Mouse (Mus musculus): ENCODE results near the gene Itsn1. TPM values are rescaled to one million over a fixed set of nuclear protein-coding genes. Genes with fewer than 3 reads are reported as not detected.

The Itsn1 gene
- polyA plus RNA-seq, 1 experiment from 2014 or later: 21.7 TPM

DNA sequence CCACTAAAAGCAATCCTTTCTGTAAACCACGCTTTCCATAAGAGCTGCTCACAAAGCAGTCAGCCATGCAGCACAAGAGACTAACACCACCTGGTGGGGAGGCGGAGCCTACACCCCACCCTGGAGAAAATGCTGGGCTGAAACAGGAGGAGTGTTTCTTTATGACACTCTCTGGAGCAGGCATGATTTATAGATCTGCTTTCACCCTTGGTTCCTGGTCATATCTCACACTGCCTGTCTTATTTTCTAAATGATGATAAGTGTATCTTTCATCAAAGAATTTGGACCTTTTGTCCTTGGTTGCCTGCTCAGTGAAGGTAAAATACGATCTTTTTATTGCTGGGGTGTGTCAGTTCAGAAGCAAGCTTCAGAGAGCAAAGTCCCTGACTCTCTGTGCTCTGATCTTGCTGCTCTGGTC, 26.3 kb upstream of the Itsn1 start:
- Histone ChIP-seq H3K4me2 (no peak overlapping the region), H3K9ac (no peak overlapping the region), H3K4me3 (replicated peaks) (no peak overlapping the region), H3K9me3 (no peaks in the 10 kb centered on the region), H3K27ac (peak overlapping the region; percentile 74), H3K4me1 (peaks cover 5% of the 10 kb centered on the region; the same call in 1 of the 2 replicates), H3K36me3 (peaks cover 26% of the 10 kb centered on the region), H3K27me3 (replicated peaks) (no peaks in the 10 kb centered on the region)
- peak; percentile 67 for ATAC-seq (ENCODE audit: insufficient read depth, low FRiP score, low read depth)
- 36% methylated on average over 3 of the region's 3 CpGs for WGBS

DNA sequence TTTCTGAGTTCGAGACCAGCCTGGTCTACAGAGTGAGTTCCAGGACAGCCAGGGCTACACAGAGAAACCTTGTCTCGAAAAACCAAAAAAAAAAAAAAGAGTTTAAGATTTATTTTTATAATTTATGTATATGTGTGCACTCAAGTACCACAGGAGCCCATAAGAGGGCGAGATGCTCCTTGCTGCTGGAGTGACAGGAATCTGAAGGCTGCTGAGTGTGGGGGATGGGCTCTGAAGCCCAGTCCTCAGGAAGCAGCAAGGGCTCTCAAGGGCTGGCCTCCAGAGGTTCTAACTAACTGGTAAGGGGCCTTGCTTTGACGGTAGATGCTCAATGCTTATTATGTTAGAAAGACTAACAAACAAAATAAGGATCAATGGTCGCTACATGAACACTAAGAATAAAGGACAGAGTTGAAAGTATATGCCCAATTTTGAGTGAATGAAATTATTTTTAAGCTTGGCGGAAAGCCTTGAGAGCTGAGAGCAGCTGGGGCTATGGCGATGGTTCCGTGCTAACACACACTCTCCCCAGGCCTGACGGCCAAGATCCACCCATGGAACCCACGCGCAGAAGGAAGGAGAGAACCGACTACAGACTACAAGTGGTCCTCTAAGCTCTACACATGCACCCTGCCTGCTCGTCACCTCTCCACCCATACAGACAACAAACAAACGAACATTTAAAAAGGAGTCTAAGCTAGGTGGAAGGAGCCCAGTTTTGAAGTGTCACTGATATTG, 24.3 kb upstream of the Itsn1 start:
- Histone ChIP-seq H3K9me3 (no peaks in the 10 kb centered on the region), H3K27ac (no peak overlapping the region), H3K36me3 (0 out of 2 replicates have a peak, but pooled peaks cover 25% of the 10 kb centered on the region), H3K4me2 (no peak overlapping the region), H3K4me1 (peaks cover 5% of the 10 kb centered on the region; the same call in 1 of the 2 replicates), H3K4me3 (replicated peaks) (no peak overlapping the region), H3K9ac (no peak overlapping the region), H3K27me3 (replicated peaks) (no peaks in the 10 kb centered on the region)
- ATAC-seq (ENCODE audit: insufficient read depth, low FRiP score, low read depth): no peak
- WGBS: 87% methylated on average over 14 of the region's 14 CpGs

DNA sequence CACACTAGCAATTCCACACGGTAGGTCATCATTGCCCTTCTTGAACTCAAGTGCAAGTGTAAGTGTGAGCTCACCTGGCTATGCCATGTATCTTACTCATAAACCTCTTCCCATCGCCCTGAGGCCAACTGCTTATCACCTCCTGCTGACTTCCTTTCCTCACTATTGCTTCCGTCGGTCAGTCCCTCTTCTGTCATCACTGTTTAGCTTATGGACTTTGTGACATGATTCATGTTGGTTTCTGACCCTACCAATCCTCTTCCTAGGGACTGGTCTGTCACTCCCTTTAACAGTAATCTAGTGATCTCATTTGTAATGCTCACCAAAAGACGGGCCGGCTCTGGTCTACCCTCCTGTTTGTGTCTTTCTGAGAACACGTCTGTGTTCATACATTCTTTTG, 18.8 kb upstream of the Itsn1 start:
- H3K36me3 ChIP-seq: peaks cover 25% of the 10 kb centered on the region; the same call in 1 of the 2 replicates
- H3K4me2 ChIP-seq: no peak overlapping the region
- H3K4me1 ChIP-seq: no peaks in the 10 kb centered on the region
- H3K9ac ChIP-seq: no peak overlapping the region
- no peaks in the 10 kb centered on the region for H3K27me3 ChIP-seq (replicated peaks)
- no peak overlapping the region for H3K27ac ChIP-seq
- H3K9me3 ChIP-seq: no peaks in the 10 kb centered on the region
- no peak for ATAC-seq (ENCODE audit: insufficient read depth, low FRiP score, low read depth)
- 77% methylated on average over 7 of the region's 7 CpGs for WGBS
- H3K4me3 ChIP-seq (replicated peaks): no peak overlapping the region

DNA sequence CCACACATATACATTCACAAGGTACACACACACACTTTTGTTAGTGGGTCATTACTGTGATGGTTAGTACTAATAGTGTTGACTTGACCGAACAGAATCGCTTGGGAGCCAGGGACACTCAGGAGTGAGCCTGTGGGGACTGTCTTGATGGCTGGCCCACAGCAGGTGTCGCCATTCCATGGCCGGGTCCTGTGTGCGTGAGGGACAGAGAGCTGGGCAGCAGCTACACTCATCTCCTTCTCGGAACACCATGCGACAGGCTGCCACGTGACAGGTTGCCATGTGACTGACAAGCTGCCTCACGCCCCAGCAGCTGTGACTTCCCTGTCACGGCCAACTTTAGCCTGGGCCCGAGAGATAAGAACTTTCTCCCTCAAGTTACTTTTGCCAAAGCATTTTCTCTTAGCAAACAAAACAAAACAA, 12.1 kb upstream of the Itsn1 start:
- no peak overlapping the region for H3K27ac ChIP-seq
- H3K4me1 ChIP-seq: no peaks in the 10 kb centered on the region
- H3K9ac ChIP-seq: no peak overlapping the region
- H3K36me3 ChIP-seq: peaks cover 15% of the 10 kb centered on the region
- peak; percentile 93 for ATAC-seq (ENCODE audit: insufficient read depth, low FRiP score, low read depth)
- H3K4me3 ChIP-seq (replicated peaks): no peak overlapping the region
- 77% methylated on average over 11 of the region's 11 CpGs for WGBS
- no peaks in the 10 kb centered on the region for H3K27me3 ChIP-seq (replicated peaks)
- no peak overlapping the region for H3K4me2 ChIP-seq
- H3K9me3 ChIP-seq: no peaks in the 10 kb centered on the region

DNA sequence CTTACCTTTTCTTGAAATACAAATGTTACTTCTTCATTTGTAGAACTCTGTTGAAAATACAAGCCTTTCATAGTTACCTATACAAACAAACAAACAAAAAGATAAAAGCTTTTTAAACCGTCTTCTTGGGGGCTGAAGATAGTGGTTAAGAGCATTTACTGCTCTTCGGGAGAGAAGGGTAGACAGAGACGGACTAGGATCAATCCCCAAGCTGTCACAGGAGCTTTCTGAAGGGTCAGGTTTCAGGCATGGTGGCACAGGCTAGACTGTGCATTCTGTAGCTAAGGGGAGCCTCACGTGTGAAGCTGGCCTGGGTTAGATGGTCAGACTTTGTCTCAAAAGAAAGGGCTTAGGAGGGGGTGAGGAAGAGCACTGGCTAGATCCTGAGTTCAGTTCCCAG, 11.7 kb upstream of the Itsn1 start:
- Histone ChIP-seq H3K4me3 (replicated peaks) (no peak overlapping the region), H3K27ac (no peak overlapping the region)
- ATAC-seq (ENCODE audit: insufficient read depth, low FRiP score, low read depth): no peak

DNA sequence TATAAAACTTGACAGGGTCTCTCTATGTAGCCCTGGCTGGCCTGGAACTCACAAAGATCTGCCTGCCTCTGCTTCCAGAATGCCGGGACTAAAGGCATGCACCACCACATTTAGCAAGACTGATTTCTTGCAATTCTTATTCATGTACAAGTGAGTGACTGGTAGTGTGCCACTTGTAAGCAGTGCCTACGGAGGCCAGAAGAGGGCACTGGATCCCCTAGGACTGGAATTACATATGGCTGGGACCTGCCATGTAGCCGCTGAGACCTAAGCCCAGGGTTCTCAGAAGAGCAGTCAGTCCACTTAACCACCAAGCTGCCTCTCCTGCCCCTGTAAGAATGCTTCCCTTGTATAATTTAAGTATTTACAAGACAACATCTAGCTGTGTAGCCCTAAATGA, 4.8 kb upstream of the Itsn1 start:
- Histone ChIP-seq H3K36me3 (no peaks in the 10 kb centered on the region; the same call in 1 of the 2 replicates), H3K27ac (no peak overlapping the region), H3K4me3 (replicated peaks) (no peak overlapping the region), H3K4me1 (no peaks in the 10 kb centered on the region), H3K27me3 (replicated peaks) (no peaks in the 10 kb centered on the region), H3K4me2 (no peak overlapping the region), H3K9ac (no peak overlapping the region), H3K9me3 (no peaks in the 10 kb centered on the region)
- ATAC-seq (ENCODE audit: insufficient read depth, low FRiP score, low read depth): no peak
- 55% methylated on average over 3 of the region's 3 CpGs for WGBS

More for the DNA sequence above, 11.7 kb upstream of the Itsn1 start:
- Histone ChIP-seq H3K9me3 (no peaks in the 10 kb centered on the region), H3K36me3 (peaks cover 15% of the 10 kb centered on the region), H3K4me1 (no peaks in the 10 kb centered on the region), H3K27me3 (replicated peaks) (no peaks in the 10 kb centered on the region), H3K9ac (no peak overlapping the region), H3K4me2 (no peak overlapping the region)
- 77% methylated on average over 4 of the region's 4 CpGs for WGBS

DNA sequence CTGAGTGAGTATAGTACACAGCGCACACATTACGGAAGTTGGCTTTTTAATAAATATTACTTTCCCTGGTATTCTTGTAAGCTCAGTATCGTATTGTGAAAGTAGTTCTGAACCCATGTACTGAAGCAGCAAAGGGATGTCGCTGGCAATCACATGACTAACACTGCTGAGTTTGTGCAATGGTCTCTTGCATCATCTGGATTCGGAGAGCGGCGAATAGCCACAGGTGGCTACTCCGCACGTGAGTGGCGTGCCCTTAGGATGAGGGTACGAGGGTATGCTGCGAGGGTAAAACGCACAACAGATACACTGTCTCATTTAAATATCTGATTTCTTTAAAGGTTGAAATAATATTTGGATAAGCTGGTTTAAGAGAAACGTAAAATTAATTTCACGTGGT, 1.6 kb upstream of the Itsn1 start:
- Histone ChIP-seq H3K4me3 (replicated peaks) (peak overlapping the region; percentile 90), H3K27me3 (replicated peaks) (no peaks in the 10 kb centered on the region), H3K4me1 (no peaks in the 10 kb centered on the region), H3K27ac (peak overlapping the region; percentile 63), H3K4me2 (peak overlapping the region; percentile 60), H3K9me3 (no peaks in the 10 kb centered on the region), H3K9ac (0 out of 2 replicates have a peak overlapping the region, but pooled peaks have one; percentile 30), H3K36me3 (no peaks in the 10 kb centered on the region)
- no peak for ATAC-seq (ENCODE audit: insufficient read depth, low FRiP score, low read depth)
- WGBS: 87% methylated on average over 15 of the region's 15 CpGs

DNA sequence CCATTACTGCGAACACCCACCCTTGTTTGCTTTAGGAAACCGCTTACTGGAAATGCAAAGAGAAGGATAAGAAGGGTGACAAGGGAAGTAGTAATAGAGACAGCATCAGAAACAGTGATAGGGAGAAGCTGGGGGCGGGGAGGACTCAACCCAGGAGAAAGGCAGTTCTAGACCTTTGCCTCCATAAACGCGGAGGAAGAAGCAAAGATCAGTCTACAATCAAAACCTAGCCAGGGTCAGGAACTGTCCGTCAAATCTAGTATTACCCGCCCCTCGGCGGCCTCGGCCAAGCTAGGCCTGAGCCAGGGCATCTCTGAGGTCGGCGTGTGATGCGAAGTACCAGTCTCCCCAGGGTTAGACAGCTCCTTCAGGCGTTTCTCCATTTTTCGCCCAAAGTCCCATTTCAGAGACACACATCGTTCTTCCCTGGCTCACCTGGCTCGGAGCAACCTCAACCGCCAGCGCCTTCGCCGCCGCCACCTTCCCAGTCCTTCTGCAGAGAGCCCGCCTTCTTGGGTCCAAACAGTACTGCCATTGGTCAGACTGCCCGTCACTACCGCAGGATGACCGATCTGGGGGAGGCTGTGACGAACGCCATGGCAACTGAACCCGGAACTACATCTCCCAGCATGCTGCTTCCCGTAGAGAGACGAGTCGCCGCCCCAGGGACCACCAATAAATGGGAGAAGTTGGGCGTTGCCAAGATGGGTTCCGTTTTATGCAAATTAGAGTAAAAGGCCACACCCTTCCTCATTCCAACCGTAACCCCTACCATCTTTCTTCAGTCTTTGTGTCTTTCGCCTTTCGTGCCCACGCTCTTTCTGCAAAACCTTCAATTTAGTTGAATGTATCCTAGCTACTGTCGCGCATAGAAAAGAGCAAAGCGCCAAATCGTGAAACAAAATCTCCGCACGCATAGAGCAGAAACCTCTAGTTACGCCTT, 687 bp upstream of the Itsn1 start, which contains the start of gene Cryzl1:
Gene Cryzl1 (minus strand): TSS at position 853 of the 943 bp plus-strand sequence.
- H3K4me3 ChIP-seq (replicated peaks): peak within 1 kb of the TSS; percentile 90
- H3K27me3 ChIP-seq (replicated peaks): no peaks in the 10 kb centered on the region
- H3K36me3 ChIP-seq: no peaks in the 10 kb centered on the region
- H3K4me1 ChIP-seq: no peaks in the 10 kb centered on the region
- peak; percentile 97 for ATAC-seq (ENCODE audit: insufficient read depth, low FRiP score, low read depth)
- peak within 1 kb of the TSS; percentile 95 for H3K27ac ChIP-seq
- WGBS: under 1% methylated on average over 46 of the region's 46 CpGs
- no peaks in the 10 kb centered on the region for H3K9me3 ChIP-seq
- H3K9ac ChIP-seq: peak within 1 kb of the TSS; percentile 87
- peak within 1 kb of the TSS; percentile 75 for H3K4me2 ChIP-seq

DNA sequence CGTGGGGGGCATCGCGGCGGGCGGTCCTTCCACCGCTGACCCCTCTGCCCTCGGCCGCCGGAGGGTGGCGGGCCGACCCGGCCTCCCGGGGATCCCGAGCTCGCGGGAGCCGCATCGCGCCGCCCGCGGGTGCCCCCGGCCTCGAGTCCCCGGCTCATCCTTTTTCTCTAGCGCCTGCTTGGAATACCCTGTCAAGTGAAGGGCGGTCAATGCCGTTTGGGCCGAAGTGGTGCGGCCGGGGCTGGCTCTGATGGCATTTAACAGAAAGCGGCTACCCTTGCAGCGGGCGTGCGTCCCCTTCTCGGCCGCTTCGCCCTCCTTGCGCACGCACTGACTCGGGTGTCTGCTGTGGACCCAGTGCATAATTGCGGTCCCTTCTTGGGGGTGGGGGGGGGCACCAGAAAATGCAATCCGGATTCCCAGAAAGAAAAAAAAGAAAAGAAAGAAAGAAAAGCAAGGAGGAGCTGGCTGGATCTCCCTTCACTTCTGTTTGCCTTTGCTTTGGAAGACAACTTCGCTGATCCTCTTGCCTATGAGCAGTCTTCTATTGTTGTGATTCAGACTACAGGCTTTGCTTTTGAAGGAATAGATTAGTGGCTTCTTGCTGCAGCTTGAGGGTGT, 850 bp downstream of the Itsn1 start:
- Histone ChIP-seq H3K4me3 (replicated peaks) (peak overlapping the region; percentile 90), H3K9ac (peak overlapping the region; percentile 87), H3K27ac (peak overlapping the region; percentile 95), H3K27me3 (replicated peaks) (no peaks in the 10 kb centered on the region), H3K4me1 (peaks cover 3% of the 10 kb centered on the region; the same call in 1 of the 2 replicates), H3K4me2 (peak overlapping the region; percentile 75), H3K36me3 (no peaks in the 10 kb centered on the region), H3K9me3 (no peaks in the 10 kb centered on the region)
- no peak for ATAC-seq (ENCODE audit: insufficient read depth, low FRiP score, low read depth)
- under 1% methylated on average over 44 of the region's 44 CpGs for WGBS

DNA sequence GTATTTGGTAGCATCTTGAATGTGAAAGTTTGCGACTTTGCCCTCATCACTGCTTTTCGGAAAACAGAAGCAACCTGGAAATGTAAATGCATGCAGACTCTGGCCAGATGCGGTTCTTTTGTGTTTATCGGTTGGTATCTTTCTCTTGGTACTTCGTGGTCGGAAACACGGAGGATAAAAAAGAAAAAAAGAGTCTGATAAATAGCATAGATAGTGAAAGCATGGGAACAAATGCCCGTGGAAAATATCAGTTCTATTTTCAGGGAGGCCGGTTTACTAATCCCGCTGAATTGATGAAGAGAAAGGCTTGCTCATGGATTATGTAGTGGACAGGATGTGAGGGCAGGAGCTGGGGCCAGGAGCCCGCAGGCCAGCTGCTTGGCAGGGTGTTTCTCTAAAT, 1.4 kb downstream of the Itsn1 start:
- 1% methylated on average over 11 of the region's 11 CpGs for WGBS
- H3K4me1 ChIP-seq: peaks cover 5% of the 10 kb centered on the region; the same call in 1 of the 2 replicates
- peak overlapping the region; percentile 95; the same call in 1 of the 2 replicates for H3K27ac ChIP-seq
- H3K9ac ChIP-seq: no peak overlapping the region
- peak overlapping the region; percentile 75 for H3K4me2 ChIP-seq
- peak overlapping the region; percentile 90 for H3K4me3 ChIP-seq (replicated peaks)
- no peak for ATAC-seq (ENCODE audit: insufficient read depth, low FRiP score, low read depth)
- H3K27me3 ChIP-seq (replicated peaks): no peaks in the 10 kb centered on the region
- no peaks in the 10 kb centered on the region for H3K36me3 ChIP-seq
- no peaks in the 10 kb centered on the region for H3K9me3 ChIP-seq

DNA sequence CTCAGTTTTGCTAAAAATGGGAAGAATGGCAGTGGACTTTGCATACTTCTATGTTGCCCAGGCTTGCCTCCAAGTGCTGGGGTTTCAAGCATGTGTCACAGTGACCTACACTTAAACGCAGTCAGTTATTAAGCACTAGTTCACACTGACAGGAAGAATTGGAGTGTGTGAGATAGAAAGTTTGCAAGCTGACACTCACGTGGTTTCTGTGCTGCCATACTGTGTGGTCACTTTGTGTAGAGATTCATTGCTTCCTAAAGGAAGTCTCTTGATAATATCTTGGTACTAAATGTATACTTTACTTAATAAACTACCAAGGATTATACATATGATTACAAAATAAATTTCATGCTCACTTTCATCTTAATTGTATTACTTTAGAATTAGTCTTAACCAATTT, 3.7 kb downstream of the Itsn1 start:
- 81% methylated on average over 2 of the region's 2 CpGs for WGBS
- Histone ChIP-seq H3K27ac (no peak overlapping the region), H3K4me1 (peaks cover 10% of the 10 kb centered on the region), H3K36me3 (no peaks in the 10 kb centered on the region), H3K9me3 (no peaks in the 10 kb centered on the region), H3K4me3 (replicated peaks) (no peak overlapping the region), H3K27me3 (replicated peaks) (no peaks in the 10 kb centered on the region), H3K9ac (no peak overlapping the region), H3K4me2 (no peak overlapping the region)
- ATAC-seq (ENCODE audit: insufficient read depth, low FRiP score, low read depth): no peak
